Mouse (Mus musculus): ENCODE measurements around the gene Cyp2t4.

Cyp2t4 gene

GRCm38 (mm10) chr7:27161744-27162143 is 8.2 kb downstream of the Cyp2t4 start:
- DNase-seq (ENCODE audit: low read depth, low spot score), result no peak

- DNase-seq (ENCODE audit: low read depth, low spot score), result no peak
Measured at GRCm38 (mm10) chr7:27162780-27163449, 9.4 kb downstream of the Cyp2t4 start.

- no peak for DNase-seq (ENCODE audit: low read depth, low spot score)
Measured at GRCm38 (mm10) chr7:27163450-27163805, 9.9 kb downstream of the Cyp2t4 start.

GRCm38 (mm10) chr7:27164112-27164947 is 10.8 kb downstream of the Cyp2t4 start:
- DNase-seq (ENCODE audit: low read depth, low spot score), result no peak

- no peak for DNase-seq (ENCODE audit: low read depth, low spot score)
Measured at GRCm38 (mm10) chr7:27165007-27165655, 11.6 kb downstream of the Cyp2t4 start.

GRCm38 (mm10) chr7:27165696-27166095 is 12.2 kb downstream of the Cyp2t4 start:
- DNase-seq (ENCODE audit: low read depth, low spot score), result no peak

GRCm38 (mm10) chr7:27166229-27166613 is 12.7 kb downstream of the Cyp2t4 start:
- DNase-seq (ENCODE audit: low read depth, low spot score), result peak; percentile 89

GRCm38 (mm10) chr7:27166614-27167474 is 13.3 kb downstream of the Cyp2t4 start, which contains the start of gene Egln2:
Gene Egln2, minus strand, starts transcription at chr7:27166802.
- peak; percentile 95 for DNase-seq (ENCODE audit: low read depth, low spot score)

GRCm38 (mm10) chr7:27167475-27168094 is 14.1 kb downstream of the Cyp2t4 start:
- no peak for DNase-seq (ENCODE audit: low read depth, low spot score)

- no peak for DNase-seq (ENCODE audit: low read depth, low spot score)
Measured at GRCm38 (mm10) chr7:27168371-27168770, 14.9 kb downstream of the Cyp2t4 start.

GRCm38 (mm10) chr7:27170981-27171380 is 17.5 kb downstream of the Cyp2t4 start:
- no peak for DNase-seq (ENCODE audit: low read depth, low spot score)

GRCm38 (mm10) chr7:27174496-27174895 is 21.0 kb downstream of the Cyp2t4 start:
- DNase-seq (ENCODE audit: low read depth, low spot score), result no peak

GRCm38 (mm10) chr7:27174896-27175295 is 21.4 kb downstream of the Cyp2t4 start:
- no peak for DNase-seq (ENCODE audit: low read depth, low spot score)

GRCm38 (mm10) chr7:27177942-27178323 is 24.4 kb downstream of the Cyp2t4 start:
- no peak for DNase-seq (ENCODE audit: low read depth, low spot score)

- peak; percentile 100 for DNase-seq (ENCODE audit: low read depth, low spot score)
Measured at GRCm38 (mm10) chr7:27178324-27179216, 25.1 kb downstream of the Cyp2t4 start, which contains the start of gene Rab4b. Gene Rab4b, minus strand, starts transcription at chr7:27178896.

GRCm38 (mm10) chr7:27179217-27179918 is 25.9 kb downstream of the Cyp2t4 start:
- DNase-seq (ENCODE audit: low read depth, low spot score), result no peak

GRCm38 (mm10) chr7:27180036-27180435 is 26.5 kb downstream of the Cyp2t4 start:
- DNase-seq (ENCODE audit: low read depth, low spot score), result no peak

- no peak for DNase-seq (ENCODE audit: low read depth, low spot score)
Measured at GRCm38 (mm10) chr7:27180837-27181695, 27.6 kb downstream of the Cyp2t4 start, which contains the start of the genes Gm21983 and Mia. Gene Gm21983, minus strand, starts transcription at chr7:27181086. Gene Mia, minus strand, starts transcription at chr7:27181157.

Measured in mesoderm, embryonic 11.5 days (tissue).